Mouse (Mus musculus) E14TG2a.4 (cell line): ENCODE measurements at regions not wholly inside any gene's neighbourhood (a gene's known extent, or its start where the extent isn't known, plus 50 kb on each side); places are given as distances from the start of the nearest gene placed in this dataset.

Experiments used
- H3K27me3 ChIP-seq: 2 replicates; pipeline ENCODE4 v1.6.1; 2014; ENCODE audit warnings: low read length, control low read depth; ENCODE audit not compliant: insufficient read depth
- H3K36me3 ChIP-seq: 2 replicates; pipeline ENCODE4 v1.6.1; 2014; ENCODE audit warnings: low read length, control low read depth; ENCODE audit not compliant: insufficient read depth
- H3K4me1 ChIP-seq: replicated peaks from 2 replicates; pipeline ENCODE4 v1.6.1; 2014; ENCODE audit warnings: low read depth, low read length, control low read depth
- H3K4me3 ChIP-seq: replicated peaks from 2 replicates; pipeline ENCODE4 v1.5.1; 2014; ENCODE audit warnings: mild to moderate bottlenecking, low read length
- H3K9me3 ChIP-seq: 2 replicates; pipeline ENCODE4 v1.6.1; 2014; ENCODE audit warnings: low read length, control low read depth
- CTCF ChIP-seq: conservative IDR thresholded peaks from 2 replicates; pipeline ENCODE4 v1.5.1; 2014; ENCODE audit warnings: low read length
- NANOG ChIP-seq: IDR thresholded peaks from 2 replicates; pipeline ENCODE4 v1.6.1; 2014; ENCODE audit warnings: borderline replicate concordance, low read length, mixed read lengths
- POU5F1 ChIP-seq: IDR thresholded peaks from 2 replicates; pipeline ENCODE4 v1.6.1; 2014; ENCODE audit warnings: low read length, borderline replicate concordance

DNA sequence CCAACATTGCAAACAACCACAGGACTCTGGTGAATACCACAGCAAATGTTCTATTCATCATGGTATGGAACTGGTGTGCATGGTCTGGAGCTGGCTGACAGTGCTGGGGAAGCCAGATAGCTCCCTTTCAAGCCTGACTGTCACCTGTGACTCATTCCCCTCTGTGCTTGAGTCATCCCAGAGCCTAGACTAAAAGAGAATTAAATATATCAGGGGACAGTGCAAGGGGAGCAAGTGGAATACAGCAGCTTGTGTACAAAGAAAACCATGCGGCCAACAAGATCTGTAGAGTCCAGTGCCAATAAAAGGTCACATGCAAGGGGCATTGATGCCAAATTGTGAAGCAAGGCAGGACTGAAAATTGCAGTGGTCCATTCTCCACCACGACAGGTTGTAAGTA is 117.7 kb downstream of the Pah start:
- Histone ChIP-seq H3K9me3 (no peaks in the 10 kb centered on the region), H3K4me1 (no peaks in the 10 kb centered on the region), H3K36me3 (no peaks in the 10 kb centered on the region), H3K27me3 (no peaks in the 10 kb centered on the region), H3K4me3 (no peak overlapping the region)
- TF ChIP-seq CTCF (no peak), POU5F1 (no peak), NANOG (no peak)

DNA sequence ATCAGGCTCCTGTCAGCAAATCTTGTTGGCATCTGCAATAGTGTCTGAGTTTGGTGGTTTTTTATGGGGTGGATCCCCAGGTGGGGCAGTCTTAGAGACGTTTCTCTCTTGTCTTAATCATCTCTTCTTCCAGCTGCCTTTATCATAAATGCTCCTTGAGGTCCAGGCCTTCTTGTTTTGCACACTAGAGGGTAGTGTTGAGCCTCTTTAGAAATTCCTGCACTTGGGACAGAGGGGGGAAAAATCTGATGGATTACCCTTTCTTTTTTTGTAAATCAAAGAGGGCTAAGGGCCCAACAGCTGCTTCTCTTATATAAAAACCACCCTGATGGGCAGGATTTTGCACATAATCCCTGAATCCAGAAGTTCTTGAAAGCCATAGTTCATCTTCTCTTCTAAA is 127.5 kb downstream of the Pah start:
- Histone ChIP-seq H3K27me3 (no peaks in the 10 kb centered on the region), H3K36me3 (no peaks in the 10 kb centered on the region), H3K4me1 (no peaks in the 10 kb centered on the region), H3K4me3 (no peak overlapping the region), H3K9me3 (no peaks in the 10 kb centered on the region)
- TF ChIP-seq NANOG, result no peak
- TF ChIP-seq POU5F1, result no peak
- TF ChIP-seq CTCF, result peak; percentile 61

DNA sequence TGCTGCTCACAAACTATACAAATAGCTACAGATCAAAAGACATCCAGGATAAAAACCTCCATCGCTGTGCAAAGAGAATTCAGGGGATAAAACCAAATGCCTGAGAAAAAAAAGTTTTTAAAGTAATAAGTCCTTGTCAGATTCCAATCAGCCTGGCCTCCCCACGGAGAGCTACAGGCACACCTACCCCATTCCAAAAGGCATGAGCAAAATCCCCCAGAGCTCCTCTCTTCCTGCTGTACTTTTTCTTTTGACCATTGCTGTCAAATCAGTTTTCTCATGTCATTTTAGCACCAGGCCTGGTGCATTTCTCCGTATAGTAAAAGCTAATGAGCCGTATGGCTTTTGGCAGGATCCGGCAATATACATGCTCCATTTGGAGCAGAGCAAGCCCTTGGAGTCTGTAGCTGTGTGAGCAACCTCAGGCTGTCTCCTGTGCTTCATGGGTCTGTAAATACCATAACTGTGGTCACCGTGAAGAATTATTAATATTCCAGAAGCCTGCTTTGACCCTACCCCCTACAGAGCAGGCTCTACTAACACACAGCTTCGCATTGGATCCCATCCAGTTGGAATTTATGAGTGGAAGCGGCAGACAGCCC is 130.6 kb downstream of the Pah start:
- no peaks in the 10 kb centered on the region for H3K9me3 ChIP-seq
- H3K4me3 ChIP-seq, result no peak overlapping the region
- H3K4me1 ChIP-seq, result no peaks in the 10 kb centered on the region
- H3K36me3 ChIP-seq, result no peaks in the 10 kb centered on the region
- TF ChIP-seq POU5F1 (no peak), CTCF (no peak), NANOG (no peak)
- no peaks in the 10 kb centered on the region for H3K27me3 ChIP-seq

DNA sequence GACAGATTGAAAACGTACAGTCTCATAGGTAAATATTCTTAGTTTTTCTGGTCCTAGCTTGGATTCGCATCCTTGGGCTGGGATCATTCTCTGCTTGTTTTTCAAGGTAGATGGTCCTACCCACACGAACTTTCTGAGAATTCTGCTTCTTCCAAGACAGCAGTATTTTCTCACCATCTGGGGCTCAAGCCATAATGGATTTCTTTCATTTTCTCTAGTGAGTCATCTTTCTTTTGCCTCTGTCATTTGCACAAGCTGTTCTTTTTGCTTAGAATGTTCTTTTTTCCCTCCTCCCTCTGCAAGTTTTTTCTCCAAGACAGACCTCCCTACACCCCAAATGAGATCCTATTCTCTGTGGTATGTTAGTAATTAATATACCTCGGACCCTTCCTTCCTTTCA is 132.5 kb downstream of the Pah start:
- Histone ChIP-seq H3K4me1 (no peaks in the 10 kb centered on the region), H3K27me3 (no peaks in the 10 kb centered on the region), H3K9me3 (no peaks in the 10 kb centered on the region), H3K36me3 (no peaks in the 10 kb centered on the region), H3K4me3 (no peak overlapping the region)
- TF ChIP-seq NANOG (no peak), POU5F1 (no peak)

- Histone ChIP-seq H3K27me3 (no peaks in the 10 kb centered on the region), H3K9me3 (no peaks in the 10 kb centered on the region), H3K4me3 (no peak overlapping the region), H3K36me3 (no peaks in the 10 kb centered on the region), H3K4me1 (no peaks in the 10 kb centered on the region)
- no peak for TF ChIP-seq CTCF
- no peak for TF ChIP-seq POU5F1
- no peak for TF ChIP-seq NANOG
Measured at GRCm38 (mm10) chr10:87666020-87666718, 144.6 kb downstream of the Pah start.

GRCm38 (mm10) chr10:87666719-87667387 is 145.3 kb downstream of the Pah start:
- Histone ChIP-seq H3K4me3 (no peak overlapping the region), H3K4me1 (no peaks in the 10 kb centered on the region), H3K36me3 (no peaks in the 10 kb centered on the region), H3K27me3 (no peaks in the 10 kb centered on the region), H3K9me3 (no peaks in the 10 kb centered on the region)
- no peak for TF ChIP-seq POU5F1
- no peak for TF ChIP-seq NANOG
- no peak for TF ChIP-seq CTCF

DNA sequence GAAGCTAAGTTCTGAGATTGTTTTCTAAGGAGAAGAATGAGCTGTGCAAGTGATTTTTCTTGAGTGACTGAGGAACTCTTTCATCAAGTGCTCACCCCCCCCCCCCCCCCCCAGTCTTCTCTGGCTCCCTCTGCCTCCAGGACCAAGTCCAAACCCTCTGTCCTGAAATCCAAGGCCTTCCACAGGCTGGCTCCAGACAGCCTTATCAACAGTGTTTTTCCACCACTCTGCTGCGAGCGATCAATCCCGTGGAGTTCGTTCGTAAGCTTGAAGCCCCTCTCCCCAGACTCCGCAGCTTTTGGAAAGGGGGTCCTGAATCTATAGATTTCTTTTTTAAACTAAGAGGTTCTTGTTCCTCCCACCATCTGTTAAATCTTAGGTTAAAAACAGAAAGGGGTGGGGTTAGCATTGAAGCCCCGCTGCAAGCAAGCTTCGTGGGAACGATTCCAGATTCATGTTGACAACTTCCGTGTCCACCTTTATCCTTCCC is 146.1 kb downstream of the Pah start:
- Histone ChIP-seq H3K9me3 (no peaks in the 10 kb centered on the region), H3K27me3 (no peaks in the 10 kb centered on the region), H3K4me3 (no peak overlapping the region), H3K36me3 (no peaks in the 10 kb centered on the region), H3K4me1 (no peaks in the 10 kb centered on the region)
- TF ChIP-seq POU5F1 (no peak), NANOG (no peak), CTCF (no peak)

GRCm38 (mm10) chr10:87674740-87675420 is 153.3 kb downstream of the Pah start:
- Histone ChIP-seq H3K36me3 (no peaks in the 10 kb centered on the region), H3K9me3 (no peaks in the 10 kb centered on the region), H3K4me3 (no peak overlapping the region), H3K27me3 (no peaks in the 10 kb centered on the region), H3K4me1 (no peaks in the 10 kb centered on the region)
- no peak for TF ChIP-seq CTCF
